Mouse (Mus musculus) forebrain, postnatal 0 days (tissue): Measurements from ENCODE around the gene Mras. TPM values are rescaled to one million over a fixed set of nuclear protein-coding genes. Genes with fewer than 3 reads are reported as not detected.

Source experiments
- ATAC-seq: fragments of 200-750 bp; cut with Nextera tagmentation; 2 replicates; pipeline ENCODE4 v1.8.0; 2017; ENCODE audit warnings: mild to moderate bottlenecking, moderate library complexity
- DNase-seq: peaks from one replicate; pipeline ENCODE4 v3.0.0-alpha.2; 2015
- H3K27ac ChIP-seq: fragments of 300-500 bp; sonication (generic); 2 replicates; pipeline ENCODE4 v1.5.1; 2014; ENCODE audit warnings: low read depth, mild to moderate bottlenecking, antibody characterized with exemption, low read length, moderate library complexity, mixed read lengths
- H3K27me3 ChIP-seq: fragments of 300-500 bp; sonication (generic); 2 replicates; pipeline ENCODE4 v1.6.1; 2014; ENCODE audit warnings: mild to moderate bottlenecking, low read length, mixed read lengths; ENCODE audit not compliant: insufficient read depth
- H3K36me3 ChIP-seq: fragments of 300-500 bp; sonication (generic); 2 replicates; pipeline ENCODE4 v1.6.1; 2014; ENCODE audit warnings: mild to moderate bottlenecking, moderate library complexity; ENCODE audit not compliant: insufficient read depth
- H3K4me1 ChIP-seq: fragments of 300-500 bp; sonication (generic); 2 replicates; pipeline ENCODE4 v1.6.1; 2014; ENCODE audit warnings: antibody characterized with exemption; ENCODE audit not compliant: insufficient read depth
- H3K4me2 ChIP-seq: fragments of 300-500 bp; sonication (generic); 2 replicates; pipeline ENCODE4 v1.6.1; 2014; ENCODE audit warnings: low read depth, mild to moderate bottlenecking, moderate library complexity
- H3K4me3 ChIP-seq: fragments of 300-500 bp; sonication (generic); 2 replicates; pipeline ENCODE4 v1.5.1; 2014; ENCODE audit warnings: low read depth, low read length, mixed read lengths
- H3K9ac ChIP-seq: fragments of 300-500 bp; sonication (generic); 2 replicates; pipeline ENCODE4 v1.6.1; 2014; ENCODE audit warnings: mild to moderate bottlenecking
- H3K9me3 ChIP-seq: fragments of 300-500 bp; sonication (generic); 2 replicates; pipeline ENCODE4 v1.6.1; 2016; ENCODE audit warnings: low read length
- CTCF ChIP-seq: sonication (generic); IDR thresholded peaks from 2 replicates; pipeline ENCODE4 v1.5.1; 2016; ENCODE audit warnings: antibody characterized with exemption, control low read depth, low read depth
- WGBS: fragments of 180-500 bp; shearing (Covaris S2); extraction: QIAGEN DNeasy Blood & Tissue Kit; methylation state at CpG from one replicate; pipeline ENCODE4 v1.1.7; 2014; 5-methylcytosine and 5-hydroxymethylcytosine counted together
- polyA plus RNA-seq: library from polyadenylated mRNA; unstranded; fragments of >200 nt; fragmentation: Nextera tagmentation; extraction: Ambion mirVana; gene quantifications from 2 replicates; pipeline ENCODE4 v1.2.1, GENCODE M21; 2015
- total RNA-seq: library from RNA; depleted of rRNA; stranded (reverse); fragments of >200 nt; gene quantifications from 2 replicates; pipeline ENCODE4 v1.2.3, GENCODE M21; 2014; rRNA removed

Gene Mras
- 73.9 and 79.5 TPM in 2 replicates for total RNA-seq
- polyA plus RNA-seq = 56.2 and 68.1 TPM in 2 replicates

DNA sequence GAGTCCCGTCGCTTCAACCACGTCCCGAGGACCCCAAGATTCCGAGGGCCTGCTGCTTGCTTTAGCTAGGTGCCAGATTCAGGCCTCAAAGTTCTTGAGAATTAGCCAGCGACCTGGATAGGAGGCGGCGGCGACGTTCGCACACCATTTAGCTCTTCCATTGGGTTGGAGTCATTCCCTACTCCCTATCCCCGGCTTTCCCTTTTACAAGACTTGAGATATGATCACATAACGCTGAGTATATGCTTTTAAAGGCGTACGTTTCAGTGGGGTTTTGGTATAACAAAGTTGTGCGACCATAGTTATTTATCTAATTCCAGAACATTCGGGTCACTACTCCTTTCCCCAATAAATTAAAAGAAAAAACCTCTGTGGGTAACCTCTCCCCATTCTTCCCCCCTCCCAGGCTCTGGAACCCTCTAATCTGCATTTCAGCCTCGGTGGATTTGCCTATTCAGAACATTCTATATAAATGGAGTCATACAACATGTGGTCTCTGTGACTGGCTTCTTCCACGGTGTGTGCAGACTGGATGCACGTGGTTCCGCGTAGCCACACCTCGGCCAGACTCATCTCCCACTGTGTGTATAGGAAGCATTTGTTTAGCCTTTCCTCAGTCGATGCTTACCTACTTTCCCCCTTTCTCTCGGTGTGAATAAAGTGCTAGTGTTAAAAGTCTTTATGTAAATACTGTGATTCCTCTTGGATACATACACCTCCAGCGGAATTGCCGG is at the start of gene Mras:
TSS of gene Mras (minus strand) at position 351 of the 734 bp plus-strand sequence.
- peak; percentile 43 for DNase-seq

GRCm38 (mm10) chr9:99485144-99485543 is 48.0 kb upstream of the Mras start:
- no peaks in the 10 kb centered on the region for H3K27me3 ChIP-seq
- no peak overlapping the region for H3K27ac ChIP-seq
- no peak overlapping the region for H3K4me2 ChIP-seq
- WGBS = 93% methylated on average over 4 of the region's 4 CpGs
- no peak for ATAC-seq
- TF ChIP-seq CTCF = no peak
- peaks cover 26% of the 10 kb centered on the region for H3K36me3 ChIP-seq
- H3K4me1 ChIP-seq = 0 out of 2 replicates have a peak, but pooled peaks cover 2% of the 10 kb centered on the region
- H3K9ac ChIP-seq = no peak overlapping the region
- DNase-seq = no peak
- H3K4me3 ChIP-seq = no peak overlapping the region
- H3K9me3 ChIP-seq = no peaks in the 10 kb centered on the region

More for the DNA sequence above, at the start of gene Mras:
- Histone ChIP-seq H3K27me3 (no peaks in the 10 kb centered on the region), H3K4me2 (peak within 1 kb of the TSS; percentile 86), H3K4me3 (peak within 1 kb of the TSS; percentile 79), H3K9ac (peak within 1 kb of the TSS; percentile 95), H3K9me3 (no peaks in the 10 kb centered on the region), H3K4me1 (peaks cover 12% of the 10 kb centered on the region), H3K36me3 (no peaks in the 10 kb centered on the region), H3K27ac (peak within 1 kb of the TSS; percentile 88)
- 15% methylated on average over 27 of the region's 27 CpGs for WGBS
- ATAC-seq = peak; percentile 32; the same call in 1 of the 2 replicates
- TF ChIP-seq CTCF = no peak

- Histone ChIP-seq H3K4me3 (no peak overlapping the region), H3K4me1 (0 out of 2 replicates have a peak, but pooled peaks cover 3% of the 10 kb centered on the region), H3K9me3 (no peaks in the 10 kb centered on the region), H3K9ac (no peak overlapping the region), H3K36me3 (peaks cover 26% of the 10 kb centered on the region), H3K27ac (no peak overlapping the region), H3K4me2 (no peak overlapping the region), H3K27me3 (no peaks in the 10 kb centered on the region)
- no peak for ATAC-seq
- DNase-seq = no peak
- TF ChIP-seq CTCF = no peak
Observed at GRCm38 (mm10) chr9:99484632-99485031, 47.5 kb upstream of the Mras start.

DNA sequence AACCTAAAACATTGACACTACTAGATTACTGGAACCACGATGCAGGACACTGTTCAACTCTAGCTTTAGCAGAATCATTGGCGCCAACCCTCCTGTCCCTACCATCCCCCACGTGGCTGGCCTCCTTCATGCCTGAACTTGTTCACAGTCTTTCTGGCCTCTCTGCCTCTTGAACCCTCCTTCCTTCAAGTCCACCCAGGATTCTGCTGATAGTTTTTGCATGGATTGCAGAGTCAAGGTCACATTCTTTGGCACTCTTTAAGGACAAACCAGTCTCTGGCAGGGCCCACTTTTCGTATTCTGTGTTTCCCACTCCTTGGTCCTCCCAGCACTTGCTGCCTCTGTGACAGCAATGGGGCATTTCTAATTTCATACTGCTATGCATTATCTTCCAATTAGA is 46.0 kb upstream of the Mras start:
- no peaks in the 10 kb centered on the region for H3K27me3 ChIP-seq
- no peak overlapping the region for H3K4me3 ChIP-seq
- H3K9ac ChIP-seq = no peak overlapping the region
- DNase-seq (no peak), ATAC-seq (no peak)
- no peak overlapping the region; the same call in 1 of the 2 replicates for H3K27ac ChIP-seq
- no peak for TF ChIP-seq CTCF
- no peak overlapping the region for H3K4me2 ChIP-seq
- 0 out of 2 replicates have a peak, but pooled peaks cover 10% of the 10 kb centered on the region for H3K4me1 ChIP-seq
- 91% methylated on average over 4 of the region's 4 CpGs for whole genome bisulfite sequencing
- no peaks in the 10 kb centered on the region for H3K9me3 ChIP-seq
- H3K36me3 ChIP-seq = peaks cover 18% of the 10 kb centered on the region

GRCm38 (mm10) chr9:99480764-99481163 is 43.6 kb upstream of the Mras start:
- no peak overlapping the region for H3K4me2 ChIP-seq
- H3K27ac ChIP-seq = no peak overlapping the region
- peaks cover 9% of the 10 kb centered on the region; the same call in 1 of the 2 replicates for H3K36me3 ChIP-seq
- no peaks in the 10 kb centered on the region for H3K27me3 ChIP-seq
- no peak overlapping the region for H3K4me3 ChIP-seq
- TF ChIP-seq CTCF = no peak
- DNase-seq = peak; percentile 58
- 75% methylated on average over 4 of the region's 4 CpGs for WGBS
- 0 out of 2 replicates have a peak, but pooled peaks cover 10% of the 10 kb centered on the region for H3K4me1 ChIP-seq
- ATAC-seq = peak; percentile 65
- no peaks in the 10 kb centered on the region for H3K9me3 ChIP-seq
- H3K9ac ChIP-seq = no peak overlapping the region

DNA sequence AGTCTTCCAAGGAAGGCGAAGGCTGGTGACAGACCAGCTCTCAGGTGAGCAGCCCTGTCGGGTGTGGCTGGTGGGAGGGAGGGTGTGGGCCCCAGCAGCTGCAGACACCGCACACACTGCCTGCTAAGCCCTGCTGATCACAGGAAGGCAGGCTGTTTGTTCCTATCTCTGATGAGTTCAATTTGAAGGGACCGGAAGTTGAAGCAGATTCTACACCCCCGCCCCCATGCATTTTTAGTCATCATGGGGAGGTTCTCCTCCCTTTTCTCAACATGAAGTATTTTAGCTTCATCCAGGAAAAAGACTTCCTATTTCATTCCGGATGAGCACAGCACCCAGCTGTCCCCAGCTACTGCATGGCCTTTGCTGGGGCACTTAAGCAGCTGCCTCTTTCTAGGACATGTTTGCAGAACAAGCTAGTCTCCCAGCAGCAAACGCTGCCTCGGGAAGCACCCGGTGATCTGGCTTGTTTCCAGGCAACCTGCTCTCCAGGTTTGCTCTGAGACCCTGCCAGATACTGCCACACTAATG is 42.1 kb upstream of the Mras start:
- Histone ChIP-seq H3K4me1 (0 out of 2 replicates have a peak, but pooled peaks cover 10% of the 10 kb centered on the region), H3K9me3 (no peaks in the 10 kb centered on the region), H3K36me3 (peaks cover 12% of the 10 kb centered on the region; the same call in 1 of the 2 replicates), H3K4me3 (no peak overlapping the region), H3K27me3 (no peaks in the 10 kb centered on the region), H3K27ac (peak overlapping the region; percentile 45; the same call in 1 of the 2 replicates), H3K9ac (no peak overlapping the region), H3K4me2 (no peak overlapping the region)
- DNase-seq (no peak), ATAC-seq (0 out of 2 replicates have a peak, but pooled peaks have one; percentile 38)
- TF ChIP-seq CTCF = no peak
- WGBS = 54% methylated on average over 9 of the region's 9 CpGs

DNA sequence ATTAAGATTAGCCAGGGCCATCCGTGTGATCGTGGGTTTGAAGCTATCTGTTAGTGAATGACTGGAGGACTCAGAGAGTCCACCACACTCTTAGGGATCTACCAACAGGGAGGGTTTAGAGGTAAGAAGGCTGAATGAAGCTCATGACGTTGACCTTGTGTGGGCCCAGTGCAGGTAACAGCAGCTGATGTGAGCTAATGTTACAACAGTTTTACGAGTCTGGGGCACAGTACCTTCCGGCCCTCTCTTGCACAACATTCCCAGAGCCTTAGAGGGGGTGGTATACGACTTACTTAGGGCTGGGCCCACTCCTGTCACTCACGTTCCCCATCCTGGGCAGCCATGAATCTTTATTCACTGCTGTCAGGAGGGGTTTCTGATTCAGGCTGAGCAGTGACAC is 34.2 kb upstream of the Mras start:
- Histone ChIP-seq H3K27me3 (no peaks in the 10 kb centered on the region), H3K9ac (no peak overlapping the region), H3K36me3 (peaks cover 5% of the 10 kb centered on the region; the same call in 1 of the 2 replicates), H3K4me2 (no peak overlapping the region), H3K27ac (no peak overlapping the region), H3K4me1 (no peaks in the 10 kb centered on the region), H3K4me3 (no peak overlapping the region), H3K9me3 (no peaks in the 10 kb centered on the region)
- WGBS = 86% methylated on average over 7 of the region's 7 CpGs
- DNase-seq (no peak), ATAC-seq (no peak)
- TF ChIP-seq CTCF = no peak
